Mouse (Mus musculus): Measurements from ENCODE around the gene Nol11. TPM values are rescaled to one million over a fixed set of nuclear protein-coding genes. Genes with fewer than 3 reads are reported as not detected.
"Not testable (repeated sequence)": the region's sequence is repeated elsewhere in the genome, so short reads cannot be mapped to it uniquely, and the experiment has no call there.

The Nol11 gene
- total and polyA plus RNA-seq, 3 experiments = 58.5 to 110 (median 93.8) TPM

DNA sequence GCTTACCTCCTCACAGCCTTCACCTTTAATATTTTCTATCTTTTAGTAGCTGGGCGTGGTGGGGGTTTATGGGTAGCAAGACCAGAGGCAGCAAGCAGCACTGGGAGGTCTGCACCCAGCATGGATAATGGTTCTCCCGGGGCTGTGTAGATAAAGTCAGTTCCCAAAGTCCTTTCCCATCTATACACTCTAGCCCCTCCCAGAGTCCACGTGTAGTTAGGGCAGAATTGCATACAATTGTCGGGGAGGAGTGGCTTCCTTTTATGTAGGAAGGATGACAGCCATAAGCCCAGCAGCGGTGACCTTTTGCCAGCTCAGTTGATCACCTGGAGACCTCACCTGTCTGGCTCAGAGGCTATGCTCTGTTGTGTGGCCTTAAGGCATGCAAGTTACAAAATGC is 35.5 kb downstream of the Nol11 start:
- Histone ChIP-seq H3K36me3 (ENCODE audit: control insufficient read depth in 1 of 2, insufficient read depth in 2 of 2, low read length in 2 of 2) (no peaks in the 10 kb centered on the region; a peak in 1 of 4 replicates), H3K4me1 (ENCODE audit: control insufficient read depth in 1 of 2, insufficient read depth in 2 of 2, low read length in 2 of 2) (peaks cover 0 to 6% of the 10 kb centered on the region in 2 experiments; a peak in 1 of 4 replicates), H3K9ac (ENCODE audit: control insufficient read depth, low read depth, low read length, poor library complexity, severe bottlenecking) (no peak overlapping the region), H3K79me2 (ENCODE audit: control insufficient read depth, insufficient read depth, low read length, poor library complexity) (no peaks in the 10 kb centered on the region), H3K27me3 (ENCODE audit: control insufficient read depth in 1 of 2, insufficient read depth in 2 of 2, low read length in 2 of 2) (no peaks in the 10 kb centered on the region), H3K9me3 (replicated peaks; ENCODE audit: insufficient read depth, low read length) (no peaks in the 10 kb centered on the region), H3K4me3 (ENCODE audit: control insufficient read depth in 1 of 2, insufficient read depth in 1 of 2, low read depth in 2 of 2, low read length in 2 of 2) (no peak overlapping the region), H3K27ac (ENCODE audit: control insufficient read depth, low read depth, low read length) (no peak overlapping the region)
- no peak for TF ChIP-seq TCF12 (IDR thresholded peaks at IDR 0.05; ENCODE audit: low read depth, low read length)
- TF ChIP-seq KAT2A (conservative IDR thresholded peaks at IDR 0.05; ENCODE audit: low read depth, low read length) = no peak
- TF ChIP-seq TBP (IDR thresholded peaks at IDR 0.05; ENCODE audit: low read depth, low read length) = no peak
- TF ChIP-seq GATA1 (IDR thresholded peaks at IDR 0.05; ENCODE audit: low read depth, low read length) = no peak
- TF ChIP-seq ETS1 (IDR thresholded peaks at IDR 0.05; ENCODE audit: low read depth, low read length) = no peak
- no peak for TF ChIP-seq CHD1 (IDR thresholded peaks at IDR 0.05; ENCODE audit: low read depth, low read length)
- no peak for TF ChIP-seq JUND (IDR thresholded peaks at IDR 0.05; ENCODE audit: low read depth, low read length)
- no peak for TF ChIP-seq POLR2AphosphoS5 (IDR thresholded peaks at IDR 0.05; ENCODE audit: borderline replicate concordance, low read depth, low read length)
- no peak for TF ChIP-seq MXI1 (IDR thresholded peaks at IDR 0.05; ENCODE audit: low read depth, low read length)
- TF ChIP-seq CHD2 (IDR thresholded peaks at IDR 0.05; ENCODE audit: low read length) = no peak
- no peak for TF ChIP-seq MYC (IDR thresholded peaks at IDR 0.05; ENCODE audit: low read depth, low read length)
- no peak for TF ChIP-seq POLR2AphosphoS2 (IDR thresholded peaks at IDR 0.05; ENCODE audit: low read length)
- TF ChIP-seq GABPA (IDR thresholded peaks at IDR 0.05; ENCODE audit: low read depth, low read length) = no peak
- TF ChIP-seq MAX (IDR thresholded peaks at IDR 0.05; ENCODE audit: low read length) = no peak
- TF ChIP-seq USF1 (IDR thresholded peaks at IDR 0.05; ENCODE audit: low read depth, low read length) = no peak
- no peak for TF ChIP-seq E2F4 (IDR thresholded peaks at IDR 0.05; ENCODE audit: borderline replicate concordance, low read depth, low read length)
- no peak for TF ChIP-seq USF2 (IDR thresholded peaks at IDR 0.05; ENCODE audit: borderline replicate concordance in 1 of 2, insufficient read depth in 1 of 2, low read depth in 1 of 2, low read length in 2 of 2)
- no peak for TF ChIP-seq MEF2A (IDR thresholded peaks at IDR 0.05; ENCODE audit: extremely low read depth, insufficient replicate concordance, low read depth, low read length, poor library complexity, severe bottlenecking)
- TF ChIP-seq TAL1 (IDR thresholded peaks at IDR 0.05; ENCODE audit: low read length) = no peak
- no peak for TF ChIP-seq RAD21 (IDR thresholded peaks at IDR 0.05; ENCODE audit: low read depth, low read length)
- no peak for DNase-seq (ENCODE audit: low read depth, low spot score)

DNA sequence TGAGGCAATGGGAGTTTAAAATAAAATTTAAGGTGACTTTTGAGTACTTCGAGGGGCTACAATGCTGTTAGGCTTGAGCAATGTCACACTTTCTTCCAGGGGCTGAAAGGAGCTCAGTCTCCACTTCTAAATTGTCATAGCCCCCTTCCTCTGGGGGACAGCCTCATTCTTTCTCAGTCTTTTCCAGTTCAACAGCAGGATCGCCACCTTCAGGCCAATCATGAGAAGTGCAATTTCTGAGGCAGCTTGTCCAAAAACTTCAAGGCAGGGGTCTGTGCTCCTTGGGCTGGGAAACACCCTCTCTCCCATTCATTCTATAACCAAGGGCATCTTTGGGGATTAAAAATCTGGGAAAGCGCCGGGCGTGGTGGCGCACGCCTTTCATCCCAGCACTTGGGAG is 37.4 kb downstream of the Nol11 start:
- TF ChIP-seq SMC3 (IDR thresholded peaks at IDR 0.05; ENCODE audit: low read depth, low read length) (peak; percentile 27; the same call in 1 of the 2 replicates), ZC3H11A (IDR thresholded peaks at IDR 0.05; ENCODE audit: low read depth, low read length) (peak; percentile 17; the same call in 1 of the 2 replicates), RAD21 (IDR thresholded peaks at IDR 0.05; ENCODE audit: low read depth, low read length) (peak; percentile 42), CTCF (IDR thresholded peaks at IDR 0.05 in 2 of 3, conservative IDR thresholded peaks at IDR 0.05 in 1 of 3; ENCODE audit: control insufficient read depth in 1 of 3, insufficient read depth in 1 of 3, low read depth in 2 of 3, low read length in 3 of 3, poor library complexity in 1 of 3, severe bottlenecking in 1 of 3) (peak; percentile 55 to 71 (median 65)), MAZ (IDR thresholded peaks at IDR 0.05; ENCODE audit: low read depth, low read length) (no peak), EP300 (IDR thresholded peaks at IDR 0.05; ENCODE audit: low read depth in 1 of 2, low read length in 2 of 2) (no peak), UBTF (IDR thresholded peaks at IDR 0.05; ENCODE audit: borderline replicate concordance, insufficient read depth, low read depth, low read length) (no peak), HCFC1 (IDR thresholded peaks at IDR 0.05; ENCODE audit: low read depth, low read length) (no peak), POLR2A (IDR thresholded peaks at IDR 0.05; ENCODE audit: control insufficient read depth in 1 of 2, insufficient read depth in 1 of 2, low read depth in 1 of 2, low read length in 2 of 2, poor library complexity in 1 of 2) (no peak)
- no peak overlapping the region for H3K4me3 ChIP-seq (ENCODE audit: control insufficient read depth in 1 of 2, insufficient read depth in 1 of 2, low read depth in 2 of 2, low read length in 2 of 2)
- peaks cover 0 to 3% of the 10 kb centered on the region in 2 experiments; a peak in 1 of 4 replicates for H3K4me1 ChIP-seq (ENCODE audit: control insufficient read depth in 1 of 2, insufficient read depth in 2 of 2, low read length in 2 of 2)
- H3K27me3 ChIP-seq (ENCODE audit: control insufficient read depth in 1 of 2, insufficient read depth in 2 of 2, low read length in 2 of 2) = no peaks in the 10 kb centered on the region
- H3K27ac ChIP-seq (ENCODE audit: control insufficient read depth, low read depth, low read length) = no peak overlapping the region
- no peak overlapping the region for H3K9ac ChIP-seq (ENCODE audit: control insufficient read depth, low read depth, low read length, poor library complexity, severe bottlenecking)
- H3K9me3 ChIP-seq (replicated peaks; ENCODE audit: insufficient read depth, low read length) = no peaks in the 10 kb centered on the region
- no peaks in the 10 kb centered on the region; a peak in 1 of 4 replicates for H3K36me3 ChIP-seq (ENCODE audit: control insufficient read depth in 1 of 2, insufficient read depth in 2 of 2, low read length in 2 of 2)
- DNase-seq (ENCODE audit: low read depth, low spot score) = peak; percentile 64
- no peaks in the 10 kb centered on the region for H3K79me2 ChIP-seq (ENCODE audit: control insufficient read depth, insufficient read depth, low read length, poor library complexity)

DNA sequence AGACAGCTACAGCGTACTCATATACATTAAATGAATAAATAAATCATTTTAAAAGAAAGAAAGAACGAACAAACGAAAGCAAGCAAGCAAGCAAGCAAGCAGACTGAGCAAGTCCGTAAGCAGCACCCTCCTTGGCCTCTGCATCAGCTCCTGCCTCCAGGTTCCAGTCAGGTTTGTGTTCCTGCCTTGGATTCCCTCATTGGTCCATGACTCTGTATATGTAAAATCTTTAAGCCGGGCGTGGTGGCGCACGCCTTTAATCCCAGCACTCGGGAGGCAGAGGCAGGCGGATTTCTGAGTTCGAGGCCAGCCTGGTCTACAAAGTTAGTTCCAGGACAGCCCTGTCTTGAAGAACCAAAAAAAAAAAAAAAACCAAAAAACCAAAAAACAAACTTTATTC is 45.2 kb downstream of the Nol11 start:
- not testable (repeated sequence) for H3K4me1 ChIP-seq (ENCODE audit: control insufficient read depth in 1 of 2, insufficient read depth in 2 of 2, low read length in 2 of 2); H3K79me2 ChIP-seq (ENCODE audit: control insufficient read depth, insufficient read depth, low read length, poor library complexity); H3K27me3 ChIP-seq (ENCODE audit: control insufficient read depth in 1 of 2, insufficient read depth in 2 of 2, low read length in 2 of 2); H3K9me3 ChIP-seq (replicated peaks; ENCODE audit: insufficient read depth, low read length); DNase-seq (ENCODE audit: low read depth, low spot score); H3K4me3 ChIP-seq (ENCODE audit: control insufficient read depth in 1 of 2, insufficient read depth in 1 of 2, low read depth in 2 of 2, low read length in 2 of 2); H3K9ac ChIP-seq (ENCODE audit: control insufficient read depth, low read depth, low read length, poor library complexity, severe bottlenecking); H3K27ac ChIP-seq (ENCODE audit: control insufficient read depth, low read depth, low read length); H3K36me3 ChIP-seq (ENCODE audit: control insufficient read depth in 1 of 2, insufficient read depth in 2 of 2, low read length in 2 of 2)

Measured in MEL (cell line).